Mouse (Mus musculus) limb, embryonic 11.5 days (tissue): ENCODE measurements around the gene Pear1. TPM values are rescaled to one million over a fixed set of nuclear protein-coding genes. Genes with fewer than 3 reads are reported as not detected.

ENCODE experiments used
- ATAC-seq: fragments of 200-750 bp; cut with Nextera tagmentation; 2 replicates; pipeline ENCODE4 v1.8.0; 2017; ENCODE audit warnings: low read depth; ENCODE audit not compliant: insufficient number of reproducible peaks, low FRiP score, low TSS enrichment
- DNase-seq: peaks from one replicate; pipeline ENCODE4 v3.0.0-alpha.2; 2015; ENCODE audit warnings: low spot score
- H3K27ac ChIP-seq: fragments of 300-500 bp; sonication (generic); replicated peaks from 2 replicates; pipeline ENCODE4 v1.5.1; 2014; ENCODE audit warnings: low read depth, mild to moderate bottlenecking, low read length
- H3K27me3 ChIP-seq: fragments of 300-500 bp; sonication (generic); 2 replicates; pipeline ENCODE4 v1.6.1; 2014; ENCODE audit warnings: mild to moderate bottlenecking, low read length, mixed read lengths; ENCODE audit not compliant: control insufficient read depth, insufficient read depth
- H3K36me3 ChIP-seq: fragments of 300-500 bp; sonication (generic); 2 replicates; pipeline ENCODE4 v1.6.1; 2014; ENCODE audit warnings: mild to moderate bottlenecking, low read length, moderate library complexity, mixed read lengths; ENCODE audit not compliant: control insufficient read depth, insufficient read depth
- H3K4me1 ChIP-seq: fragments of 300-500 bp; sonication (generic); 2 replicates; pipeline ENCODE4 v1.6.1; 2014; ENCODE audit warnings: low read length, mixed read lengths; ENCODE audit not compliant: control insufficient read depth, insufficient read depth
- H3K4me2 ChIP-seq: fragments of 300-500 bp; sonication (generic); 2 replicates; pipeline ENCODE4 v1.6.1; 2014; ENCODE audit warnings: low read depth, mild to moderate bottlenecking, moderate library complexity; ENCODE audit not compliant: severe bottlenecking
- H3K4me3 ChIP-seq: fragments of 300-500 bp; sonication (generic); 2 replicates; pipeline ENCODE4 v1.5.1; 2014; ENCODE audit warnings: low read depth, low read length
- H3K9ac ChIP-seq: fragments of 300-500 bp; sonication (generic); 2 replicates; pipeline ENCODE4 v1.6.1; 2014; ENCODE audit warnings: mild to moderate bottlenecking, low read length
- H3K9me3 ChIP-seq: fragments of 300-500 bp; sonication (generic); 2 replicates; pipeline ENCODE4 v1.6.1; 2016; ENCODE audit warnings: low read length; ENCODE audit not compliant: control insufficient read depth
- WGBS: fragments of 180-500 bp; shearing (Covaris S2); extraction: QIAGEN DNeasy Blood & Tissue Kit; methylation state at CpG from one replicate; pipeline ENCODE4 v1.1.7; 2014; 5-methylcytosine and 5-hydroxymethylcytosine counted together
- polyA plus RNA-seq: library from polyadenylated mRNA; unstranded; fragments of >200 nt; fragmentation: Nextera tagmentation; extraction: Ambion mirVana; gene quantifications from 2 replicates; pipeline ENCODE4 v1.2.1, GENCODE M21; 2014

Gene Pear1
- polyA plus RNA-seq, 1 experiment from 2014 or later, result 11.3 TPM

DNA sequence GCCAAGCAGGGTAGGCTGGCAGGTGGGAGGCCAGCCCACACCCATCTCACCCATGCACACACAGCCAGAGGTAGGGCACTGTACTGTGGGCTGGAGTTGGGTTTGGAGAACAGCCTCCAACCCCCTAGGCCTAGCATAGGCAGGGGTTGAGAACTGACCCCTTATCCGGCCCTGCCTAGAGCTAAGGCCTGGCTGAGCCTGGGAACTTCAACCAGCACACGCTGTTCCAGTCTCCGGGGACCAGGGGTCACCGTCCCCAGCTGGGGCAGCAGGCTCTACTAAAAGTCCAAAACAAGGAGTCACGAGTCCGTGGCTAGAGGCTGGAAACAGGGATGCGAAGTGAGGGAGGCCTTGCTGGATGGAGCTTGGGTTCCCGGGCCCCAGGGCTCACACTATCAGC is 56.3 kb downstream of the Pear1 start:
- H3K27ac ChIP-seq, result no peak overlapping the region; the same call in 1 of the 2 replicates

GRCm38 (mm10) chr3:87766284-87766667 is 57.8 kb downstream of the Pear1 start:
- Histone ChIP-seq H3K27me3 (no peaks in the 10 kb centered on the region), H3K9ac (no peak overlapping the region), H3K27ac (0 out of 2 replicates have a peak overlapping the region, but pooled peaks have one; percentile 84), H3K36me3 (no peaks in the 10 kb centered on the region), H3K4me3 (no peak overlapping the region), H3K4me2 (no peak overlapping the region), H3K9me3 (no peaks in the 10 kb centered on the region), H3K4me1 (peaks cover 61% of the 10 kb centered on the region)
- ATAC-seq (no peak), DNase-seq (no peak)
- 76% methylated on average over 3 of the region's 3 CpGs for WGBS

More for the DNA sequence above, 56.3 kb downstream of the Pear1 start:
- Histone ChIP-seq H3K9ac (no peak overlapping the region), H3K27me3 (no peaks in the 10 kb centered on the region), H3K36me3 (no peaks in the 10 kb centered on the region), H3K4me2 (peak overlapping the region; percentile 49), H3K9me3 (no peaks in the 10 kb centered on the region), H3K4me3 (0 out of 2 replicates have a peak overlapping the region, but pooled peaks have one; percentile 44), H3K4me1 (peaks cover 46% of the 10 kb centered on the region)
- 68% methylated on average over 8 of the region's 8 CpGs for WGBS
- DNase-seq (no peak), ATAC-seq (no peak)

DNA sequence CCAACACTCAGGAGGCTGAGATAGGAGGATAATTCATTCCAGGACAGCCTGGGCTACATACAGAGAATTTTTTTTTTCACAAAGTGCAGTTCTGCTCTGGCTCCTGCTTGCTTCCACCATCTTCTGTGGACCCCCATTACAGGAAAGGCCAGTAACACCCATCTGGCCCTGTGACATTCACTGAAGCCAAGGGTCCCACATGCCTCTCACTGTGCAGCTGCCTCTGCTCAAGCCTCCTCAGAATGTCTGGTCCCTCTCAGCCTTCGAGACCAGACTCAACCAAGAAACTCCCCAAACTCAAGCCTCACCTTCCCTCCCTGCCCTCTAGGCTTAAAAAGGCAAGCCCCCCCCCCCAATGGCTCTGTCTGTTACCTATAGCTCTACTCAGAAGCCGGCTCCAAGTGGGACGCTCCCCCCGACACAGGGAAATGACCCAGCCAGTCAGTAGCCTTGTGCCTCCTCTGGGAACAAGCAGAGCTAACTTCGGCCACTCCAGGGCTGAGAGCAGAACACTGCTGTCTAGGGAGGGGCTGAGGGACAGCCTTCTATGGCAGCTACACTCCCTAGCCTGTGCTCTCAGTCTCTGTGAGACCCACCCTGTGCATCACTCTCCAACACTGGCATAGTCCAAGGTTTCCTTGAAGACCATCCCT is 58.3 kb downstream of the Pear1 start:
- peak overlapping the region; percentile 84 for H3K27ac ChIP-seq
- no peak overlapping the region for H3K9ac ChIP-seq
- WGBS, result 67% methylated on average over 5 of the region's 5 CpGs
- no peak overlapping the region for H3K4me3 ChIP-seq
- DNase-seq (no peak), ATAC-seq (no peak)
- H3K4me1 ChIP-seq, result peaks cover 63% of the 10 kb centered on the region
- H3K27me3 ChIP-seq, result no peaks in the 10 kb centered on the region
- H3K36me3 ChIP-seq, result no peaks in the 10 kb centered on the region
- H3K4me2 ChIP-seq, result no peak overlapping the region
- H3K9me3 ChIP-seq, result no peaks in the 10 kb centered on the region

- peak overlapping the region; percentile 24; the same call in 1 of the 2 replicates for H3K4me2 ChIP-seq
- no peaks in the 10 kb centered on the region for H3K36me3 ChIP-seq
- no peaks in the 10 kb centered on the region for H3K27me3 ChIP-seq
- no peak overlapping the region for H3K4me3 ChIP-seq
- 15% methylated on average over 10 of the region's 10 CpGs for WGBS
- H3K9me3 ChIP-seq, result no peaks in the 10 kb centered on the region
- H3K4me1 ChIP-seq, result peaks cover 63% of the 10 kb centered on the region
- 0 out of 2 replicates have a peak overlapping the region, but pooled peaks have one; percentile 4 for H3K9ac ChIP-seq
- ATAC-seq (peak; percentile 63), DNase-seq (peak; percentile 71)
- peak overlapping the region; percentile 84 for H3K27ac ChIP-seq
Observed at GRCm38 (mm10) chr3:87765091-87765490, 59.0 kb downstream of the Pear1 start.

DNA sequence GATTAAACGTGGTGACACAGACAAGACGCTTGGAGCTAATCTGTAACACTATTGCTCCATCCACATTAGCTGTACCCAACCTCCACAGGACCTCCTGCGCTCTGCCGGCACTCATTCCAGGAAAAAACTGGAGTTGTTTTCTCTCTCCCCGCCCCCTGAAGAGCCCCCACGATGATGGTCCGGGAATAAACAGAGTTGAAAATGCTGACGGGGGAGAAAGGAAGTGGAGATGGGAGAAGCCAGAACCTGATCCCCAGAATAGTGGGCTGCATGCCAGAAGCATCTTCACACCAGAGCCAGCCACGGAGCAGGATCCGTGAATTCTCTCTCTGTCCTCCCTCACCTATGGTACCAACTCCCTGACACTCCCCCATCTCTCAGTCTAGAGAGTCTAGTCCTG is 59.6 kb downstream of the Pear1 start:
- no peak overlapping the region for H3K4me3 ChIP-seq
- no peaks in the 10 kb centered on the region for H3K27me3 ChIP-seq
- H3K9me3 ChIP-seq, result no peaks in the 10 kb centered on the region
- peak overlapping the region; percentile 24; the same call in 1 of the 2 replicates for H3K4me2 ChIP-seq
- H3K27ac ChIP-seq, result peak overlapping the region; percentile 84
- no peak for DNase-seq
- WGBS, result 34% methylated on average over 10 of the region's 10 CpGs
- no peak for ATAC-seq
- peaks cover 63% of the 10 kb centered on the region for H3K4me1 ChIP-seq
- no peaks in the 10 kb centered on the region for H3K36me3 ChIP-seq
- H3K9ac ChIP-seq, result no peak overlapping the region; the same call in 1 of the 2 replicates

GRCm38 (mm10) chr3:87763683-87764289 is 60.3 kb downstream of the Pear1 start:
- WGBS, result 17% methylated on average over 15 of the region's 15 CpGs
- H3K9me3 ChIP-seq, result no peaks in the 10 kb centered on the region
- peak overlapping the region; percentile 53 for H3K9ac ChIP-seq
- ATAC-seq, result no peak; the same call in 1 of the 2 replicates
- H3K36me3 ChIP-seq, result no peaks in the 10 kb centered on the region
- H3K4me3 ChIP-seq, result peak overlapping the region; percentile 8
- DNase-seq, result peak; percentile 70
- H3K27me3 ChIP-seq, result no peaks in the 10 kb centered on the region
- peak overlapping the region; percentile 29 for H3K4me2 ChIP-seq
- peak overlapping the region; percentile 84 for H3K27ac ChIP-seq
- H3K4me1 ChIP-seq, result peaks cover 67% of the 10 kb centered on the region

- WGBS, result 55% methylated on average over 4 of the region's 4 CpGs
- DNase-seq (no peak), ATAC-seq (no peak)
- Histone ChIP-seq H3K4me1 (peaks cover 68% of the 10 kb centered on the region), H3K4me2 (peak overlapping the region; percentile 29; the same call in 1 of the 2 replicates), H3K27me3 (no peaks in the 10 kb centered on the region), H3K9me3 (no peaks in the 10 kb centered on the region), H3K4me3 (no peak overlapping the region), H3K36me3 (0 out of 2 replicates have a peak, but pooled peaks cover under 1% of the 10 kb centered on the region), H3K9ac (no peak overlapping the region), H3K27ac (peak overlapping the region; percentile 84)
Observed at GRCm38 (mm10) chr3:87763202-87763601, 60.9 kb downstream of the Pear1 start.

- ATAC-seq (no peak), DNase-seq (no peak)
- Histone ChIP-seq H3K9me3 (no peaks in the 10 kb centered on the region), H3K27ac (peak overlapping the region; percentile 70), H3K27me3 (0 out of 2 replicates have a peak, but pooled peaks cover 1% of the 10 kb centered on the region), H3K9ac (peak overlapping the region; percentile 45), H3K4me1 (peaks cover 61% of the 10 kb centered on the region), H3K36me3 (0 out of 2 replicates have a peak, but pooled peaks cover 2% of the 10 kb centered on the region), H3K4me3 (no peak overlapping the region), H3K4me2 (peak overlapping the region; percentile 4; the same call in 1 of the 2 replicates)
- WGBS, result 42% methylated on average over 20 of the region's 20 CpGs
Observed at GRCm38 (mm10) chr3:87761408-87762375, 62.4 kb downstream of the Pear1 start.
